Mouse (Mus musculus): Measurements from ENCODE around the gene Foxk2.

DNA sequence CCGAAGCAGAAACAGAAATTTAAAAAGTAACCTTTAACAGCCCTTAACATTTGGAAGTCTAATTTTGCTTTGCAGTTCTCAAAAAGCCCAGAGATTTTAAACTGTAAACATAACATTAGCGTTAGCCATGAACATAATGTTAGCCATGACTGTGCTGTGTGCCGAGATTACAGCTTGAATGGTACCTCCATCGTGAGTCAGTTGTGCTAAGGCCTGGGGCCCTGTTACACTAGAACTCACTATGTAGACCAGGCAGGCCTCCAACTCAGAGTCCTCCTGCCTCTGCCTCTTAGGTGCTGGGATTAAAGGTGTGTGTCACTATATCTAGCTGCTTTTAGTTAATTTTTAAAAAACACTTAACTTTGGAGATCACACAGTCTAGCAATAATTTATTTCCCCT, 28.6 kb upstream of the Foxk2 start:
- no peak for TF ChIP-seq CTCF (IDR thresholded peaks at IDR 0.05; ENCODE audit: control insufficient read depth, insufficient read depth, insufficient replicate concordance, low read depth, low read length)
- TF ChIP-seq POLR2A (IDR thresholded peaks at IDR 0.05; ENCODE audit: control insufficient read depth, low read depth, low read length) = no peak

All from testis, adult 2 months (tissue).